Mouse (Mus musculus) right cerebral cortex, postnatal 25 days (tissue): ENCODE measurements around the gene Morc2a.

Experiments used
- DNase-seq: peaks from one replicate; pipeline ENCODE4 v3.0.0; 2022

Morc2a gene

DNA sequence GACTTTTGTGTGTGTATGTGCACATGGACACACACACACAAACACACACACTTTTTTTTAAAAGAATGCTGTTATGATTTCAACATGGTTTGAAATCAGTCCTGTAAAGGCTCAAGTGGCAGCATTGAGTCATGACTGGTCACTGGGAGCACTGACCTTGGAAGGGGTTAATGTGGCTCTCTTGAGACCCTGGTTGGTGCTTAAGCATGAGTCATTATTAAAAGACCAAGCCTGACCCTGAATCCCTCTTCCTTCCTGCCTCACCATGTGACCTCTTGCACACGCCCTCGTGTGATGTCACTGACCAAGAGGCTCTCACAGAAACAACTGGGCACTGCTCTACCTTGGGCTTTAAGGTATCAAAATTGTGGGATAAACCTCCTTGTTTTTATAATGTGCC lies 89.8 kb downstream of the Morc2a start:
- no peak for DNase-seq
